Mouse (Mus musculus): ENCODE data around the gene Med26.

Gene Med26

DNA sequence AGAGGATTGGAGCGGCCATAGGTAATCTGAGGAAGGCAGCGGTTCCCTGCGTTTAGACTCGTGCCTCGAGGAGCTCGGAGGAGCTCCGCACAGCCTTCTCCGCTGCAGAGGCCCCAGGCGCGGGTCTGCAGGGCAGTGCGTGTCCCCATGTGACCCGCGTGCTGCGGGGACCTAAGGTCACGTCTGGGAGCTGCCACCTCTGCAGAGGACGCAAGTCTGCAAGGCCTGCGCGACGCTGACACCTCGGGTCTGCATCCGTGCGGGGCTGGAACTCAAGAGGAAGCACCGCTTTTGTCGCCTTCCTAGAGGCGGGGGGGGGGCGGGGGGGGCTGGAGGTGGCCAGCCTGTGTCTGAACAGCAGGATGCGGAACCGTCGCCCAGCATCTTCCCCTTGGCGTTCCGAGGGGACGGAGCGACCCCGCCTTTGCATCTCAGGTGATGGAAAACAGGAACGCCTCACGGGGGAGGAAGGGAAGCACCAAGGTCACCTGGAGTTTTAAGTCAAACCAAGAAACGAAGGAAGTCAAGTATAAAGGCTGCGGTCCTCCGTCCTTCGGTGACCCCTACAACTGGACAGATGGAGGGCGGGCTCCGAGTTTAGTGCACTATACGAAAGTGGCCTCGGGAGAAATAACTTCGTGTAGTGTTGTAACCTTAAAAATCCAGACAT, 709 bp upstream of the Med26 start:
- peak in 1 of 2 experiments; percentile 25 for DNase-seq (ENCODE audit: low spot score in 2 of 2)

GRCm38 (mm10) chr8:72547122-72547801, 808 bp downstream of the Med26 start:
- peak; percentile 63 to 70 for DNase-seq (ENCODE audit: low spot score in 2 of 2)

DNA sequence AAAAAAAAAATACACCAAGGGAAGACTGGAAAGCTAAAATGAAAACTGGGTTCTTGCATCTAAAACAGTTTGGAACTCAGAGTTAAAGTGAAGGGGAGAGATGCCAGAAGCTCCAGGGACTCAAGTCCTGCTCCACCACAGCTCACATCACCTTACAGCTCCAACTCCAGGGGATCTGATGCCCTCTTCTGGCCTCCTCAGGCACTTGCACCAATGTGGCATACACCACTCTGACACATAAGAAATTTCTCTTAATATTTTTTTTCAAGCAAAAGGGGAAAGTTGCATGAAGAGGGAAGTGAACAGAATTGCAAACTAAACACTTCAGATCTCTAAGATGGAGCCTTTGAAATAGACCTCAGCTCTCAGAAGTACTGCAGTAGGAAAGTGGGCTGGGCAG, 8.8 kb downstream of the Med26 start:
- DNase-seq (ENCODE audit: low spot score in 2 of 2) = peak in 1 of 2 experiments; percentile 37

GRCm38 (mm10) chr8:72534888-72535287, 13.2 kb downstream of the Med26 start:
- no peak for DNase-seq (ENCODE audit: low spot score in 2 of 2)

GRCm38 (mm10) chr8:72532103-72532502, 16.0 kb downstream of the Med26 start:
- no peak for DNase-seq (ENCODE audit: low spot score in 2 of 2)

DNA sequence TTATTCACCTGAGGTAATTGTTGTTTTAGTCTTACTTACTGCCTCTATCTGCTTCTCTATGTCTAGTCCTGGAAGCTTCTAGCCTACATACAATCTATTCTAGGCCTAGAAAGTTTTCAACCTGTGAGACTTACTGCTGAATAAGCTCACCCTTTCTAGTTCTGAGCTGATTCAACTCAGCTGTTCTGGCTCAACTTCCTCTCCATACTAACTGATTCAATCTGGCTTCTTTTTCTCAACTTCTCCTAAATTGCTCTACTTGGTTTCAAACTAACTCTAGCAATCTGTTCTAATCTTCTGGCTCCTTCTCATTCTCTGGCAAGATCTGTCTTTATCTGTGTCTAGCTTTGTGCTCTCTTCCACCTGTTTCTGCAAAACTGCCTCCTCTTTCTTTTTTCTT, 26.2 kb downstream of the Med26 start:
- no peak for DNase-seq (ENCODE audit: low spot score in 2 of 2)

DNA sequence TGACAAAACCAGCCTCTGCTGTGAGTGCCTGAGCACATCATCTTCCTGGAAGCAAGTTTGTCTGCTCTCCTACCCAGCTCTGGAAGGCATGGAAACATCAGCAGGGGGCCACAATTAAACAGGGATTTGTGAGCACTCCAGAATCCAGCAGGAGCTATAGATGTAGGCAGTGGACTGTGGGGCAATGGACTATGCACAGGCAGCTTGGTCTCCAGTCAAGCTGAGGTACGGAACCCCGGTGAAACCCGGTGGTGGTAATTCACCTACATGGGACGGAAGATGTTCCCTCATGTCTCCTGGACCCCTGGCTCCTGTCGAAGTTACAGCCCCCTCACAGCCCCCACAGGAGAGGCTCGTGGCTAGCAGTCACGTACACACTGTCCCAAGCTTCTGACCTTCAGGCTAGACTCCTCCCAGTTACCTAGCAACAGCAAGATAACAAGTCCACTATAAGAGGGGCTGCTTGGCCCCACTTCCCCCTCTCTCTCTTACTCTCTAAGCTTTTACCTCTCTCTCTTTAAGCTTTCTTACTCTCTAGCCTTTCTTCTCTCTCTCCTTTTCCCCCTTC, 30.6 kb downstream of the Med26 start:
- DNase-seq (ENCODE audit: low spot score in 2 of 2) = no peak

GRCm38 (mm10) chr8:72513158-72513557, 34.9 kb downstream of the Med26 start:
- DNase-seq (ENCODE audit: low spot score in 2 of 2) = no peak

GRCm38 (mm10) chr8:72512648-72513047, 35.4 kb downstream of the Med26 start:
- no peak for DNase-seq (ENCODE audit: low spot score in 2 of 2)

DNA sequence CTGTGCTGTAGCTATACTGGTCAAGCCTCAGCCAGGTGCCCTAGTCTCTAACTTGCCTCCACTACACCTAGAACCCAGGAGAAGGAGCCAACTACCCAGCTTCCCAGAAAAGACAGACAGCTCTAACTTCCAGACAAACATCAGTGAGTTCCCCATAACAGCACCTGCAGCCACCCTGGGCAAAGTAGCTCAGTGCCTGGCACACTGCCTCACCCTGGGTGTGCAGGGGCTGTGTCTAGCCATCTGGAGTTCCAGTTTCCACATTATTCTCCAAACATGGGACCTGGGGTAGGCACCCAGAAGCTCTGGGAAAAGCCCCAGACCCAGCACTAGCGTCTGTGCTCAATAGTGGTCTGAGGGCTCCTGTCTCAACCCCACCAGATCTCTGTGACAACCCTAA, 40.6 kb downstream of the Med26 start:
- DNase-seq (ENCODE audit: low spot score in 2 of 2) = no peak

DNA sequence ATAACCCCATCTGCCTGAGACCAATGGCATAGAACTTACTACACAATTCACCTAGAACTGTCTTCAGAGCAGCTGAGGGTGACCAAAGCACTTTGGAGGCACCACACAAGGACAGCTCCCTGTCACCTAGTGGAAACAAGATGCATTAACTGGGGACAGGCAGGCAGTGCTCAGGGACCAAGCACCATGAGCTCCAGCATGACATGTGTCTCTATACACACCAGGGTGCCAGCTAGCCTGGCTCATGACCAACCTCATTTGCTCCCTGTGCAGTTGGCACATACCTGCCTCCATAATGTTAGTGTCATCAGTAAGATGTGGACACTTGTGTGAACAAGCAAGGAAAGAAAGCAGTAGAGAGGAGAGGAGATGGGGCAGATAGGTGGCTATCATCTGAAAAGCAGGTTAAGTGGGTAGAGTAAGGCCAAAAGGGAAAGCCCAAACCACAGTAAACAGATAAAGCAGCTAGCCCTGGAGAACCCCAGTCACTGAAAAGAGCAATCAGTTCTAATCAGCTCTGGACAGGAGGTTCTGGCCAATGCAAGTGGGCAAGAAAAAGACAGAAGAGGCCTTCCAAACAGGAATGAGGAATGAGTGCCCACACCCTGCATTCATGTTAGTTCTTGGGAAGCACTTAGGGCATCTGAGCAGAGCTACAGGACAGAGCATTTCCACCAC, 43.3 kb downstream of the Med26 start:
- DNase-seq (ENCODE audit: low spot score in 2 of 2) = no peak

GRCm38 (mm10) chr8:72504137-72504536, 43.9 kb downstream of the Med26 start:
- DNase-seq (ENCODE audit: low spot score in 2 of 2) = no peak

DNA sequence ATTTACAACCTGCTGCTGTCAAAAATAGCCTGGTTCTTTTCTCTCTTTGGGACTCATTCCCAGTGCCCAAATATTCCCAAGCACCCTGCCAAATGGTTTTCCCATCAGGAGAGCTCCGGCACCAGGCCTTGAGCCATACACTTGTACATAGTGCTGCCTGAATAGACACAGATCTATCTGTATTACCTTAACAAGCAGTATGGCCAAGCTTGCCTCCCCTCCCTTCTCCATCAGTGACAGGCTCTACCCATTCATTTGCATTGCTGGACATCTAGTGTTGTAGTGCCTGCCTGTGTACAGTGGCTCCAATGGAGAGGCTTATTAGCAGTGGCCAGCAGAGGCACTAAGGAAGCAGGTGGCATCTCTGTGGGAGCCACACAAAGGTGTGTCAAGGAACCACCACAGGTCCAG, 47.5 kb downstream of the Med26 start:
- no peak for DNase-seq (ENCODE audit: low spot score in 2 of 2)

- no peak for DNase-seq (ENCODE audit: low spot score in 2 of 2)
Observed at GRCm38 (mm10) chr8:72499521-72500284, 48.4 kb downstream of the Med26 start.

- DNase-seq (ENCODE audit: low spot score in 2 of 2) = no peak
Observed at GRCm38 (mm10) chr8:72498527-72498926, 49.5 kb downstream of the Med26 start.

GRCm38 (mm10) chr8:72497911-72498310, 50.2 kb downstream of the Med26 start:
- no peak for DNase-seq (ENCODE audit: low spot score in 2 of 2)

- no peak for DNase-seq (ENCODE audit: low spot score in 2 of 2)
Observed at GRCm38 (mm10) chr8:72496217-72496616, 51.9 kb downstream of the Med26 start.

- no peak for DNase-seq (ENCODE audit: low spot score in 2 of 2)
Observed at GRCm38 (mm10) chr8:72495411-72496111, 52.5 kb downstream of the Med26 start.

- DNase-seq (ENCODE audit: low spot score in 2 of 2) = no peak
Observed at GRCm38 (mm10) chr8:72493381-72493780, 54.7 kb downstream of the Med26 start.

DNA sequence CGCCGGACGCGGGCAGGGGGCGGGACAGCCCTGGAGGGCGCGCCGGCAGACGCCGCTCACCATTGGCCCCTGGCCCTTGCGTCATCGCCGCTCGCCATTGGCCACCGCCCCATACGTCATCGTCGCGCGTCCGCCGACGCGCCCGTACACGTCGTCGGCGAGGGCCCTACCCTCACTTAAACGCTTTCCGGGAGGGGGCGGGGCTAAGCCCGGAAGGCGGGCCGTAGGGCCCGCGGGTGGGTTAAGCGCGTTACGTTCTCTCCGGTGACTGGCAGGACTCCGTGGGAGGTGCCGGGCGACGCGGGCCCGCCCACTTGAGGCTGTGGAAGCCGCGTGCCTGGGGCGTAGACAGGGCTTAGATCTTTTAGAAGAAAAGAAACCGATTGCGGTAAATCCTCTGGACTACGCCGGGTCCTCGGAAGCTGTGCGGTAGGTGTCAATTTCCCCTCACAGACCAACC, 55.4 kb downstream of the Med26 start:
- peak; percentile 99 to 100 for DNase-seq (ENCODE audit: low spot score in 2 of 2)
